Mouse (Mus musculus) Muller cell, postnatal 12 days (primary cell): ENCODE measurements around the gene Scamp2.

Source experiments
- DNase-seq: peaks from one replicate; pipeline ENCODE4 v3.0.0-alpha.2; 2015; ENCODE audit errors: inconsistent ontology term

The Scamp2 gene

GRCm38 (mm10) chr9:57594174-57594509 is 33.4 kb downstream of the Scamp2 start:
- no peak for DNase-seq

- no peak for DNase-seq
Observed at GRCm38 (mm10) chr9:57597265-57597664, 36.5 kb downstream of the Scamp2 start.

GRCm38 (mm10) chr9:57597929-57598382 is 37.2 kb downstream of the Scamp2 start:
- peak; percentile 54 for DNase-seq

GRCm38 (mm10) chr9:57598851-57599563 is 38.3 kb downstream of the Scamp2 start:
- no peak for DNase-seq

- DNase-seq, result no peak
Observed at GRCm38 (mm10) chr9:57600620-57601352, 40.0 kb downstream of the Scamp2 start.

GRCm38 (mm10) chr9:57601353-57601706 is 40.6 kb downstream of the Scamp2 start:
- peak; percentile 94 for DNase-seq

- DNase-seq, result no peak
Observed at GRCm38 (mm10) chr9:57602098-57602497, 41.4 kb downstream of the Scamp2 start.

- DNase-seq, result no peak
Observed at GRCm38 (mm10) chr9:57604875-57605274, 44.1 kb downstream of the Scamp2 start.

- no peak for DNase-seq
Observed at GRCm38 (mm10) chr9:57605503-57605902, 44.8 kb downstream of the Scamp2 start.

GRCm38 (mm10) chr9:57606139-57606851 is 45.6 kb downstream of the Scamp2 start, which contains the start of gene Cplx3:
Cplx3 (minus strand) TSS chr9:57606281.
- DNase-seq, result peak; percentile 83

GRCm38 (mm10) chr9:57609803-57610202 is 49.1 kb downstream of the Scamp2 start:
- DNase-seq, result no peak

GRCm38 (mm10) chr9:57610359-57610826 is 49.6 kb downstream of the Scamp2 start:
- DNase-seq, result peak; percentile 73

GRCm38 (mm10) chr9:57612587-57612986 is 51.8 kb downstream of the Scamp2 start:
- peak; percentile 58 for DNase-seq

- DNase-seq, result no peak
Observed at GRCm38 (mm10) chr9:57613975-57614374, 53.2 kb downstream of the Scamp2 start.

- DNase-seq, result peak; percentile 76
Observed at GRCm38 (mm10) chr9:57614786-57615185, 54.0 kb downstream of the Scamp2 start.

GRCm38 (mm10) chr9:57617556-57618169 is 56.9 kb downstream of the Scamp2 start:
- no peak for DNase-seq

- no peak for DNase-seq
Observed at GRCm38 (mm10) chr9:57618854-57619253, 58.1 kb downstream of the Scamp2 start.

GRCm38 (mm10) chr9:57620674-57621073 is 59.9 kb downstream of the Scamp2 start, which contains the start of gene Lman1l:
Lman1l (minus strand) TSS chr9:57620774.
- no peak for DNase-seq

- no peak for DNase-seq
Observed at GRCm38 (mm10) chr9:57624295-57624694, 63.6 kb downstream of the Scamp2 start.

GRCm38 (mm10) chr9:57625674-57626500 is 65.1 kb downstream of the Scamp2 start:
- DNase-seq, result peak; percentile 94

- no peak for DNase-seq
Observed at GRCm38 (mm10) chr9:57627191-57627590, 66.4 kb downstream of the Scamp2 start.
